Mouse (Mus musculus): ENCODE data around the gene Cdk17. TPM values are rescaled to one million over a fixed set of nuclear protein-coding genes. Genes with fewer than 3 reads are reported as not detected.

Cdk17 gene
- polyA plus RNA-seq, 1 experiment from 2014 or later, result 29.9 TPM

DNA sequence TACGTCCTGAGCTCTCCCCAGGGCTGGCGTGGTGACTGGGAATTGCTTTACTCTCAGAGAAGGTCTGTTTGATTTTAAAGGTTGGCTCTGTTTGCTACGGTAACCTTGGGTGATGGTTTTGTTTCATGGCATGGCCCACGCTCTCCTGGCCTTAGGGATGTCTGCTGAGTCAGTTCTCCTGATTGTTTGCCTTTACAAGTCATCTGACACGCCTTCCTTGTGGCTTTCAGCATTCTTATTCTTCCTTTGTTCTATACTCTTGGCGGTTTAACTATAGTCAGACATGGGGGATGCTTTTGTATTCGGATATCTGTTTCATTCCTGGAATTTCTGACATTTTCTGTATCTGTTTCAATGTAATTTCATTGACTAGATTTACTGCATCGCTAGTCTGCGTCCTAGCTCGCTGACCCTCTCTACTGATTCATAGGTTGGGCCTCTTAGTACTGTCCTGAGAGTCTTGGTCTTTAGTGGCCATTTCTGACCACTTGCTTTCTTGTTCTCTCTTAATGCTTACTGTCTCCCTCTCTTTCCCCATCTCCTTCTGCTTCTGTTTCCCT is 27.8 kb downstream of the Cdk17 start:
- TF ChIP-seq CTCF (IDR thresholded peaks at IDR 0.05), result no peak
- CTCF ChIA-PET, result no interaction called here
- in situ Hi-C loops (cut with MboI; ENCODE audit: low pct_unique_long_range_greater_than_20kb), result loop anchor here (25.0 kb wide), 1 partner anchor 2001 kb away; the partner anchor contains the start of gene Tmpo
- POLR2A ChIA-PET, result no interaction called here
- no peaks in the 10 kb centered on the region for H3K27me3 ChIP-seq
- peak; percentile 71 for DNase-seq (ENCODE audit: low read depth, low spot score)
- peak; percentile 91 for ATAC-seq

DNA sequence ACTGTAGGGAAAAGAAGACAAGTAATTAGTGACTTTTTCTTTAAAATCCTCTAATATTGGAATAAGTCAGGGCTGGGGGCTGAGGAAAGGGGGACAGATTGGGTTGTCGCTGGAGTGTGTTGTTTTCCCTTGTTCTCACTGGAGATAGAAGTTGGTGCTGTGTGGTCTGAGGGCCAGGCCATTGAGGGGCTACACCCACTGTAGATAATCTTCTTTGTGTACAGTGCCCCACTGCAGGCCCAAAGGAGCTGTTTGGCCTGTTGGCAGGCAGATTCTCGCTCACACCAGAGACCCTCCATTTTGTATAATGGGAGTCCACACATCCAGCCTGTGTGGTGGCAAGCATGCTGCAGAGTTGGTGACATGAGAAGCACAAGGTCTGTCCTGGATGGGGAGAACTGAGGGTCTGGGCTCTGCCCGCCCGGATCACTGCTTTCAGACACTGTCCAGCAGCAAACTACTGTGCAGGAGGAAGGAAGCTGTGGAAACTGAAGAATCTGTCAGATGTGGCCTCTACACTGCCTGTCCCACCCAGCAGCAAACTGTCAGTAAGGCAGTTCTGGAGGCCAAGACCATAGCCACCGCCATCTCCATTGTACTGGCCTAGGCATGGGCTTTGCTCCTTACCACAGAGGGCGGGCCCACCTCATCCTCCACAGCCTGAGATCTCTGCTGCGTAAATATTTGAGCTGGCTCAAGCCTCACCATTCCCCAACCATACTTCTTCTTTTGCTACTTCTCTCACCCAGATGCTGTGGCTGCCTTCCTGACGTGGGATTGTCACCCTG is 30.0 kb downstream of the Cdk17 start:
- ChIA-PET CTCF (interaction anchor here (0.6 to 2.2 kb wide), 5 partner anchors 17 to 63 kb away, joined by 3 to 6 read pairs (median 3); no protein-coding TSS in a partner anchor), POLR2A (interaction anchor here (0.6 kb wide), 2 partner anchors 62 to 71 kb away, joined by 3 to 4 read pairs; no protein-coding TSS in a partner anchor)
- no peak for TF ChIP-seq CTCF (IDR thresholded peaks at IDR 0.05)
- no peak for ATAC-seq
- H3K27me3 ChIP-seq, result no peaks in the 10 kb centered on the region
- in situ Hi-C loops (cut with MboI; ENCODE audit: low pct_unique_long_range_greater_than_20kb), result loop anchor here (25.0 kb wide), 1 partner anchor 2003 kb away; the partner anchor contains the start of gene Tmpo
- no peak for DNase-seq (ENCODE audit: low read depth, low spot score)

DNA sequence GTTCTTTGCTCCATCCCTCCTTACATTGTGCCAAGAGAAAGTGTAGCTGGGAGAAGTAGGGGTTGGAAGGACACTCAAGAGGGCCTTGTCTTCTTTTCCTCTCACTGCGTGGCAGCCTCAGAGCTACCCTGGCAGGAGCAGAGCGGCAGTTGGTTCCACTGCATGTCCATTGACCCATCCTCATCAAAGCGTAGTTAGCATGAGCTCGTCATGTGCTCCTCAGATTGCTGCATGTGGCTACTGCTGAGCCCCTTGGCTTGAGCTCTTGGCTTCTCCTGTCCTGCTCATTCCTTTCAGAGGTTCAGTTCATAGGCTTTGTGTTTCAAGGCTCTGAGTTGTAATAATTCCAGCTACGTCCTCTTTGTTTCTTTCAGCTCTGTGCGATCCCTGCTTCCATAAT is 36.4 kb downstream of the Cdk17 start:
- H3K27me3 ChIP-seq, result no peaks in the 10 kb centered on the region
- DNase-seq (ENCODE audit: low read depth, low spot score) (no peak), ATAC-seq (no peak)
- in situ Hi-C loops (cut with MboI; ENCODE audit: low pct_unique_long_range_greater_than_20kb), result loop anchor here (25.0 kb wide), 1 partner anchor 2010 kb away; the partner anchor contains the start of gene Tmpo
- ChIA-PET CTCF (interaction anchor here (0.9 to 2.0 kb wide), 4 partner anchors 9 to 127 kb away, joined by 3 to 6 read pairs (median 4); no protein-coding TSS in a partner anchor), POLR2A (no interaction called here)
- no peak for TF ChIP-seq CTCF (IDR thresholded peaks at IDR 0.05)

DNA sequence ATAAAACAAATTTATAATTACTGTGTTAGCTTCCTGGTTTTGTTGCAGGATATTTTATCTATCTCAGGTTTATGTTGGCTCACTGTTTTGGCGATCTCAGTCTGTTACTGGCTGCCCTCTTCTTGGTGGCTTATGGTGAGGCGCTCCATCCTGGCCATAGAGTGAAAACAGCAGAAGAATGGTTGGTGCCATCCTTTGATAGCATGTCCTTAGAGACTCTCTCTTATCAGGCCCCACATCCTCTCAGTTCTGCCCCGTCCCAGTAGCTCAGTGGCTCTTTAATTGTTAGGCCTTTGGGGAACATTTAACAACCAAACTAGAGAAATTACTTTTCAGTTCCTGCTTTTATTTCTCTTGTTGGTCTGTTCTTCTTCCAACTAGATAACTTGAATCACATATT is 38.3 kb downstream of the Cdk17 start:
- in situ Hi-C loops (cut with MboI; ENCODE audit: low pct_unique_long_range_greater_than_20kb), result loop anchor here (25.0 kb wide), 1 partner anchor 2012 kb away; the partner anchor contains the start of gene Tmpo
- ChIA-PET CTCF (interaction anchor here (1.0 to 1.3 kb wide), 2 partner anchors 11 to 16 kb away, joined by 3 to 4 read pairs; no protein-coding TSS in a partner anchor), POLR2A (no interaction called here)
- H3K27me3 ChIP-seq, result no peaks in the 10 kb centered on the region
- DNase-seq (ENCODE audit: low read depth, low spot score), result no peak
- ATAC-seq, result no peak
- no peak for TF ChIP-seq CTCF (IDR thresholded peaks at IDR 0.05)

DNA sequence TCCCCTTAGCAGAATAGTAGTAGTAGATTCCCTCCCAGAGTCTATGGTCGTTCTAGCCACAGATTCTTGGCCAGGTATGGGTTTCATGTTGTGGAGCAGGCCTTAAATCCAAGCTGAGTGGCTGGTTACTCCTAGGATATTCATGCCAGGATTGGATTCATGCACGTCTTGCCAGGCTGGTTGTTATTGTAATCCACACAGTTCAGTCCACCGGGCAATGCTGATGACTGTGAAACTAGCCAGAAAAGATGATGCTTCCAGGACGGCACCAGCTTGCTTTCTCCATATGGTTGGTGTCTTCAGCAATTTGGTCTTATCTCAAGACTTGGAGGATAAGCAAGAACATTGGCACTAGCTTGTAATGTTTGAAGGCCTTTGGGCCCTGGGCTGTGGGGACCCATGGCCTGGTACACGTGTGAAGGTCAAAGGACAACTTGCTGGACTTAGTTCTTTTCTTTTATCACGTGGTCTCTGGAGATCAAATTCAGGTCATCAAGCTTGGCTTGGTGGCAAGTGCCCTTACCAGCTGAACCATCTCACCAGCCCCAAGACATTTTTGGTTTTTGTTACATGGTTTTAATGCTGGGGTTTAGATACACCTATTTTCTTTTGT is 41.3 kb downstream of the Cdk17 start:
- CTCF ChIA-PET, result no interaction called here
- no peak for TF ChIP-seq CTCF (IDR thresholded peaks at IDR 0.05)
- in situ Hi-C loops (cut with MboI; ENCODE audit: low pct_unique_long_range_greater_than_20kb), result no loop called here

DNA sequence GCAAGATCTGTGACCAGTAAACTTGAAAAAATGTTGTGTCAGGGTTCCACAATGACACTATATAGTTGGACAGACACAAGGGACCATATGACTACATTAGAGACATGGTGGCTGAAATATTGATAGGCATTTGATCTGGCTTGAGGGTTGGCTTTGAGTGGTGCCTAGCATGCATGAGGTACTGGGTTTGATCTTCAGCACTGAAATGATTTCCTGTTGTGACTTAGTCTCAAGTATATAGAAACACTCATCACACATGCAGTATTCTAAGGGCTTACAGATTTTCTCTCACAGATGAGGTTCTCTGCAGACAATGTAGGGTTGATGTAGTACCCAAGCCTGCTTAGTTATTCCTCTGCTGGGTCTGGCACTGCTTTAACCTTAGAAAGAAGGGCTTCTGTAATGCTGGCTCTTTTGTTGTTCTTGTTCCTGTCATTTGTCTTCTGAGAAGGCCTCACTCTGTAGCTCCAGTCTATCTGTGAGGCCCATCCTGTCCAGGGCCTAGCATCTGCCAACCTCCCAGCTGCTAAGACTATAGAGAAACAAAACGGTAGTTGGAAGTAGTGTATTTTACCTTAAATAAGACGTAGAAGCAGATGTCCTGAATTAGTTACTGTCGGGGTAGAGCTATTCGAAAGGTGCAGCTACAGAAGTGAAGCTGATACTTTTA is 44.7 kb downstream of the Cdk17 start:
- CTCF ChIA-PET, result interaction anchor here (1.3 to 2.2 kb wide), 3 partner anchors 9 to 30 kb away, joined by 4 to 5 read pairs (median 5); no protein-coding TSS in a partner anchor
- no peak for ATAC-seq
- in situ Hi-C loops (cut with MboI; ENCODE audit: low pct_unique_long_range_greater_than_20kb), result no loop called here
- H3K27me3 ChIP-seq, result no peaks in the 10 kb centered on the region
- TF ChIP-seq CTCF (IDR thresholded peaks at IDR 0.05), result no peak
- no peak for DNase-seq (ENCODE audit: low read depth, low spot score)
- POLR2A ChIA-PET, result no interaction called here

More for the DNA sequence above, 41.3 kb downstream of the Cdk17 start:
- H3K27me3 ChIP-seq, result no peaks in the 10 kb centered on the region
- DNase-seq (ENCODE audit: low read depth, low spot score), result no peak
- no peak for ATAC-seq
- POLR2A ChIA-PET, result no interaction called here

DNA sequence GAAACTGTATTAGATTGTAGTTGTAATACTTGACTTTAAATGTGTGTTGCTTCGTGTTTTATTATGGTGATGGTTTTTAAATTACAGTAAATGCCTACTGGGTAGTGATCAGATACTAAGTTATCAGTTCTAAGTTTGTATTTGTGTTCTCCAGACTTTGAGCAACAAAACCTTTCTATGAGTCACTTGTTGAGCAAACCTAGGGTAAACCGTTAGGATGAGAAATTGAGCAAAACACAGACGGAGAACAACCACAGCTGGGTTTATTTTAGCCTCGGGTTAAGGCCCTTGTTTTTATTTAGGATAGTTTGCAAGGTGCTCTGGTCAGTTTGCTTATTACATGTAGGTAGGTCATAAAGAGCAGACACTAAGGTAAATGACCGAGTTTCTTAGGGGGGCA is 46.5 kb downstream of the Cdk17 start:
- CTCF ChIA-PET, result interaction anchor here (1.3 to 1.6 kb wide), 3 partner anchors 11 to 16 kb away, joined by 3 to 5 read pairs (median 4); no protein-coding TSS in a partner anchor
- TF ChIP-seq CTCF (IDR thresholded peaks at IDR 0.05), result no peak
- no peak for DNase-seq (ENCODE audit: low read depth, low spot score)
- H3K27me3 ChIP-seq, result no peaks in the 10 kb centered on the region
- ATAC-seq, result no peak
- POLR2A ChIA-PET, result no interaction called here
- in situ Hi-C loops (cut with MboI; ENCODE audit: low pct_unique_long_range_greater_than_20kb), result no loop called here

DNA sequence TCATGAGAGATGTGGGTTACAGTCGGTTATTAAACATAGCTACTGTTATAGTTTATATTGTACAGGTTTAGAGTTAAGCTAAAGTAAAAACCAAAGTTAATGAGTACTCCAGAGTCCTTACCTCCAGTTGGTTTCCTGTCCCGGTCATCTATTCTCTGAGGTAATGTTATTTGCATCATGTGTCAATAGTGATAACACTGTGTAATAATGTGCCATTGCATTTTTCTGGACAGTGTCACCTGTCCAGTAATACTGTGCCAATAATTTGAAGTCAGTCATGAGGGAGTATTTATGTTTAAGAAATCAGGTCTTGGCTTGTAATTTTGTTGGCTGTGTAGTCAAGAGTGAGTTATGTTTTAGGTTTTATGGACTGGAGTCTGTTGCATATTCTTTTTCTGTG is 52.0 kb downstream of the Cdk17 start:
- ATAC-seq, result no peak
- ChIA-PET CTCF (interaction anchor here (1.0 to 2.3 kb wide), 3 partner anchors 15 to 47 kb away, joined by 3 to 5 read pairs (median 3); no protein-coding TSS in a partner anchor), POLR2A (no interaction called here)
- no peak for DNase-seq (ENCODE audit: low read depth, low spot score)
- H3K27me3 ChIP-seq, result no peaks in the 10 kb centered on the region
- no peak for TF ChIP-seq CTCF (IDR thresholded peaks at IDR 0.05)
- in situ Hi-C loops (cut with MboI; ENCODE audit: low pct_unique_long_range_greater_than_20kb), result no loop called here

DNA sequence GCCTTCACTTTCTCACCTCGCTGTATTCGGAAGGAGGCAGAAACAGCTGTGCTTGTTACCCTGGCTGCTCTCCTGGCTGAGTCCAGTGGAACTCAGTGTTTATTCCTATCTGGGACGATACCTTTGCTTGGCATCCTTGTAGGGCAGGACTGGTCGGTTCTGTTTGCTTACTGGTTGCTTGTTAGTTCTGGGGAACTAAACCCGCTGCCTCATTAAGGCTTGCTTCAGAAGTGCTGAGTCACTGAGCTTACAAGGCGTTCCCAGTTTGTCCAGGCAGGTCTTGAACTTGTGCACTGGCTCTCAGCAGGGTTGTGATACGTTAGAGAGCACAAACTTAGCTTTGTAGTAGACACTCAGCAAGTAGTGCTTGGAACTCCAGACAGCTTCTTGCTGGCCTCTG is 52.7 kb downstream of the Cdk17 start:
- ATAC-seq (no peak), DNase-seq (ENCODE audit: low read depth, low spot score) (no peak)
- in situ Hi-C loops (cut with MboI; ENCODE audit: low pct_unique_long_range_greater_than_20kb), result no loop called here
- ChIA-PET POLR2A (no interaction called here), CTCF (interaction anchor here (0.8 to 2.3 kb wide), 5 partner anchors 13 to 48 kb away, joined by 3 to 5 read pairs (median 3); no protein-coding TSS in a partner anchor)
- no peaks in the 10 kb centered on the region for H3K27me3 ChIP-seq
- no peak for TF ChIP-seq CTCF (IDR thresholded peaks at IDR 0.05)

DNA sequence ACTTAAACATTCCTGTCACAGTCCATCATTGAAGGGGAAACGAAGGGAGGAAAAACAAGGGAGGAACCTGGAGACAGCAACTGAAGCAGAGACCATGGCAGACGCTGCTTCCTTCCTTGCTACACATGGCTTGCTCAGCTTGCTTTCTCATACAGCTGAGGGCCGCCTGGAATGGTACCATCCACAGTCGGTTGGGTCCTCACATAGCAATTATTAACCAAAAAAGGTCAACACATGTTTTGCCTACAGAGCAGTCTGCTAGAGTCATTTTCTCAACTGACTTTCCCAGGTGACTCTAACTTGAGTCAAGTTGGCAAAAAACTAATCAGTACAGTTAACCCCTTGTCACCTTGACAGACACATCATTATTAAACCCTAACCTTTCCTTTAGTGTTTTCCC is 53.6 kb downstream of the Cdk17 start:
- CTCF ChIA-PET, result interaction anchor here (1.3 to 2.3 kb wide), 5 partner anchors 10 to 49 kb away, joined by 3 to 5 read pairs (median 4); no protein-coding TSS in a partner anchor
- ATAC-seq (peak; percentile 67), DNase-seq (ENCODE audit: low read depth, low spot score) (peak; percentile 43)
- POLR2A ChIA-PET, result no interaction called here
- H3K27me3 ChIP-seq, result no peaks in the 10 kb centered on the region
- TF ChIP-seq CTCF (IDR thresholded peaks at IDR 0.05), result no peak
- in situ Hi-C loops (cut with MboI; ENCODE audit: low pct_unique_long_range_greater_than_20kb), result no loop called here
